Mouse (Mus musculus) kidney, embryonic 14.5 days (tissue): Measurements from ENCODE around the gene Sp3. TPM values are rescaled to one million over a fixed set of nuclear protein-coding genes. Genes with fewer than 3 reads are reported as not detected.

Experiments
- ATAC-seq: fragments of 200-750 bp; cut with Nextera tagmentation; 2 replicates; pipeline ENCODE4 v1.8.0; 2017; ENCODE audit warnings: moderate number of reproducible peaks, mild to moderate bottlenecking, moderate TSS enrichment, moderate library complexity; ENCODE audit not compliant: low FRiP score, low TSS enrichment
- H3K27ac ChIP-seq: fragments of 300-500 bp; sonication (generic); 2 replicates; pipeline ENCODE4 v1.5.1; 2014; ENCODE audit warnings: low read depth, mild to moderate bottlenecking, low read length, moderate library complexity, mixed read lengths
- H3K27me3 ChIP-seq: fragments of 300-500 bp; sonication (generic); 2 replicates; pipeline ENCODE4 v1.6.1; 2014; ENCODE audit warnings: mild to moderate bottlenecking, low read length; ENCODE audit not compliant: control insufficient read depth, insufficient read depth
- H3K36me3 ChIP-seq: fragments of 300-500 bp; sonication (generic); 2 replicates; pipeline ENCODE4 v1.6.1; 2014; ENCODE audit warnings: low read length, mixed read lengths; ENCODE audit not compliant: control insufficient read depth, insufficient read depth
- H3K4me1 ChIP-seq: fragments of 300-500 bp; sonication (generic); 2 replicates; pipeline ENCODE4 v1.6.1; 2014; ENCODE audit warnings: low read length, mixed read lengths; ENCODE audit not compliant: control insufficient read depth, insufficient read depth
- H3K4me2 ChIP-seq: fragments of 300-500 bp; sonication (generic); replicated peaks from 2 replicates; pipeline ENCODE4 v1.6.1; 2014; ENCODE audit warnings: low read depth, mild to moderate bottlenecking, low read length
- H3K4me3 ChIP-seq: fragments of 300-500 bp; sonication (generic); 2 replicates; pipeline ENCODE4 v1.5.1; 2014; ENCODE audit warnings: mild to moderate bottlenecking, low read length
- H3K9ac ChIP-seq: fragments of 300-500 bp; sonication (generic); 2 replicates; pipeline ENCODE4 v1.6.1; 2014; ENCODE audit warnings: low read depth, mild to moderate bottlenecking, low read length, moderate library complexity
- H3K9me3 ChIP-seq: fragments of 300-500 bp; sonication (generic); 2 replicates; pipeline ENCODE4 v1.6.1; 2016; ENCODE audit warnings: low read length; ENCODE audit not compliant: control insufficient read depth
- WGBS: fragments of 180-500 bp; shearing (Covaris S2); extraction: QIAGEN DNeasy Blood & Tissue Kit; methylation state at CpG from one replicate; pipeline ENCODE4 v1.1.7; 2014; 5-methylcytosine and 5-hydroxymethylcytosine counted together
- polyA plus RNA-seq: library from polyadenylated mRNA; unstranded; fragments of >200 nt; fragmentation: Nextera tagmentation; extraction: Ambion mirVana; gene quantifications from 2 replicates; pipeline ENCODE4 v1.2.1, GENCODE M21; 2014

The Sp3 gene
- polyA plus RNA-seq, 1 experiment from 2014 or later, result 76.0 TPM

DNA sequence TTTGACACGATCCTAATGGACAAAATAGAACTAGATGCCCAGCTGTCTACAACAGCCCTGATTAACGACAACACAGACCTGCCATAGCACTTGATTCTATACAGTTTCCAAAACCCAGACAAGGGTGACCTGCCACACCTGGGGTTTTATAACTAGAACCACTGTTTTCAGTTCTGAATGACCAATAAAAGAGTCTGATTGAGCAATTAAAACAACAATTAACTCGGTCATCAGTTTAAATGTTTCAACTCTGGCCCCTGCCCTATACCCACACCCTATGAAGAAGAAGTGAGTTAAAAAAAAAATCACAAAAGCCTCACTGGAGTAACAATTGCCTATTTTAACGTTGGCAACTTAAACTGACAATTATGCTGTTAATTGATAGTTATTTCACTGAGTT, 64.1 kb downstream of the Sp3 start:
- Histone ChIP-seq H3K36me3 (no peaks in the 10 kb centered on the region), H3K9me3 (no peaks in the 10 kb centered on the region), H3K4me3 (no peak overlapping the region), H3K27me3 (no peaks in the 10 kb centered on the region), H3K9ac (no peak overlapping the region), H3K4me1 (no peaks in the 10 kb centered on the region), H3K27ac (no peak overlapping the region), H3K4me2 (no peak overlapping the region)
- ATAC-seq, result no peak
- 56% methylated on average over 4 of the region's 4 CpGs for WGBS

- 82% methylated on average over 7 of the region's 7 CpGs for WGBS
- H3K4me2 ChIP-seq, result no peak overlapping the region
- H3K9me3 ChIP-seq, result no peaks in the 10 kb centered on the region
- no peak for ATAC-seq
- no peak overlapping the region for H3K4me3 ChIP-seq
- H3K4me1 ChIP-seq, result no peaks in the 10 kb centered on the region
- no peak overlapping the region for H3K9ac ChIP-seq
- no peaks in the 10 kb centered on the region for H3K27me3 ChIP-seq
- H3K36me3 ChIP-seq, result no peaks in the 10 kb centered on the region
- H3K27ac ChIP-seq, result no peak overlapping the region
These were observed 64.9 kb downstream of the Sp3 start for GRCm38 (mm10) chr2:72915245-72915930.

GRCm38 (mm10) chr2:72913458-72913760, 66.8 kb downstream of the Sp3 start:
- Histone ChIP-seq H3K4me3 (no peak overlapping the region), H3K9me3 (no peaks in the 10 kb centered on the region), H3K4me2 (no peak overlapping the region), H3K4me1 (no peaks in the 10 kb centered on the region), H3K9ac (no peak overlapping the region), H3K27me3 (no peaks in the 10 kb centered on the region), H3K27ac (no peak overlapping the region), H3K36me3 (no peaks in the 10 kb centered on the region)
- ATAC-seq, result no peak
- 80% methylated on average over 7 of the region's 7 CpGs for WGBS

DNA sequence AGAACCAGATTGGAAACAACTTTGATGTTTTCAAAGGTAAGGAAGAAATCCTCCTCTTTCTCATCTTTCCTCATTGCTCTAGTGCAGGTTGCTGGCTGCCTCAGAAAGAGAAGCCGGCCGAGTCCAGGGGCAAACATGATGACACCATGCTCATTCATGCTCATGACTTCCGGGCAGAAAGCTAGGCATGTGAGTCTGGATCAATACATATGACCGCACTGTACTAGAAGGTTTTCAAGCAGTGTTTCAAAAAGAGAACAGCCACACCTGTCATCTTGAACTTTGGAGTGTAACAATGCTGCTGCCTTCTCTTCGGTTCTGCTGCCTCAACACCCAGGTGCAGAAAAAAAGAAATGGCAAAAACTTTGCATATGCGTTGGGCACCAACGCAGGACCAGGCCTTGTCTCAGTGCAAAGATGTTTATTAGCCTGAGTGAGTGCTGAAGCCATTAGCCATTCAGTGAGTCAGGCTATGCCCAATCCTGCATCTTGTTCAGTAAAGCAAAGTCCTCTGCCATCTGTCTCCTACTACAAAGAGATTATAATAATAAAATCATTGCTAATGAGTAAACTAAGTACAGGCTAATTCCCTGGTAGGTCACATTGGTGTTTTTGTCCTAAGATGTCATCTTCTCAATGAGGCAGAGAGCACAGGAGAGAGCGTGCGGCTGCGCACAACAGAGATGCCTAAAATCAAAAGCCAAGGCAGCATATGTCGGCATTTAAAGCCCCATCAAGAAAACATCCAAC, 67.4 kb downstream of the Sp3 start:
- no peak overlapping the region for H3K27ac ChIP-seq
- no peak overlapping the region for H3K4me3 ChIP-seq
- H3K4me2 ChIP-seq, result no peak overlapping the region
- ATAC-seq, result no peak
- no peaks in the 10 kb centered on the region for H3K4me1 ChIP-seq
- no peak overlapping the region for H3K9ac ChIP-seq
- no peaks in the 10 kb centered on the region for H3K9me3 ChIP-seq
- H3K27me3 ChIP-seq, result no peaks in the 10 kb centered on the region
- WGBS, result 92% methylated on average over 11 of the region's 11 CpGs
- no peaks in the 10 kb centered on the region for H3K36me3 ChIP-seq

- Histone ChIP-seq H3K27me3 (no peaks in the 10 kb centered on the region), H3K4me3 (no peak overlapping the region), H3K9ac (no peak overlapping the region), H3K9me3 (no peaks in the 10 kb centered on the region), H3K4me1 (no peaks in the 10 kb centered on the region), H3K4me2 (no peak overlapping the region), H3K36me3 (no peaks in the 10 kb centered on the region), H3K27ac (no peak overlapping the region)
- WGBS, result 85% methylated on average over 9 of the region's 9 CpGs
- ATAC-seq, result no peak
These were observed 68.7 kb downstream of the Sp3 start for GRCm38 (mm10) chr2:72911527-72911926.

DNA sequence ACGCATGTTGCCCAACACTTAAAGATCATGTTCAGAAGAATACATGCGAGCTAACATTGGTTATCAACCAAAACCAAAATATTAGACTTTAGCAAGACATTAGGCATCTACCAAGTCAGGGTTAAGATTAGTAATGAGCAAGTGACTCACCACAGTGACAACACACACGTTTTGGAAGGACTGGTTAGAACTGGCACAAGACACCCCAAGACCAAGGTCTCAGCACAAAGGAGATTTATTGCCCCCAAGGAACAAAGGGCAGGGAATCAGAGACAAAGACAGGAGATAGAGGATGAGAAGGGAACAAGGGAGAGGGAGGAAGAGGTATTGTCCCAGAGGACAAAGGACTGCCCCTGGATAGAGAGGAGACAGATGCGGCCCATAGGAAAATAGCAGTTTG, 71.2 kb downstream of the Sp3 start:
- WGBS, result 78% methylated on average over 4 of the region's 4 CpGs
- H3K4me2 ChIP-seq, result no peak overlapping the region
- no peak overlapping the region for H3K9ac ChIP-seq

GRCm38 (mm10) chr2:72908191-72908910, 71.9 kb downstream of the Sp3 start:
- WGBS, result 87% methylated on average over 20 of the region's 20 CpGs
- H3K4me1 ChIP-seq, result no peaks in the 10 kb centered on the region
- H3K27ac ChIP-seq, result no peak overlapping the region
- no peak overlapping the region for H3K4me2 ChIP-seq
- no peaks in the 10 kb centered on the region for H3K9me3 ChIP-seq
- H3K4me3 ChIP-seq, result no peak overlapping the region
- no peaks in the 10 kb centered on the region for H3K27me3 ChIP-seq
- no peak for ATAC-seq
- H3K9ac ChIP-seq, result no peak overlapping the region
- no peaks in the 10 kb centered on the region for H3K36me3 ChIP-seq

More for the DNA sequence above, 71.2 kb downstream of the Sp3 start:
- Histone ChIP-seq H3K9me3 (no peaks in the 10 kb centered on the region), H3K4me1 (no peaks in the 10 kb centered on the region), H3K4me3 (no peak overlapping the region), H3K27me3 (no peaks in the 10 kb centered on the region), H3K36me3 (no peaks in the 10 kb centered on the region), H3K27ac (no peak overlapping the region)
- no peak for ATAC-seq

- H3K4me1 ChIP-seq, result no peaks in the 10 kb centered on the region
- H3K36me3 ChIP-seq, result no peaks in the 10 kb centered on the region
- 58% methylated on average over 8 of the region's 8 CpGs for WGBS
- H3K9ac ChIP-seq, result no peak overlapping the region
- ATAC-seq, result no peak
- H3K27ac ChIP-seq, result no peak overlapping the region
- no peaks in the 10 kb centered on the region for H3K27me3 ChIP-seq
- no peaks in the 10 kb centered on the region for H3K9me3 ChIP-seq
- no peak overlapping the region for H3K4me2 ChIP-seq
- no peak overlapping the region for H3K4me3 ChIP-seq
These were observed 73.5 kb downstream of the Sp3 start for GRCm38 (mm10) chr2:72906745-72907144.
